Mouse (Mus musculus): ENCODE results near the gene Twistnb. TPM values are rescaled to one million over a fixed set of nuclear protein-coding genes. Genes with fewer than 3 reads are reported as not detected.

Twistnb gene
- 73.8 TPM for total RNA-seq (2023)

GRCm38 (mm10) chr12:33429387-33430160 is at the start of gene Twistnb:
TSS of gene Twistnb (plus strand) at chr12:33429635.

DNA sequence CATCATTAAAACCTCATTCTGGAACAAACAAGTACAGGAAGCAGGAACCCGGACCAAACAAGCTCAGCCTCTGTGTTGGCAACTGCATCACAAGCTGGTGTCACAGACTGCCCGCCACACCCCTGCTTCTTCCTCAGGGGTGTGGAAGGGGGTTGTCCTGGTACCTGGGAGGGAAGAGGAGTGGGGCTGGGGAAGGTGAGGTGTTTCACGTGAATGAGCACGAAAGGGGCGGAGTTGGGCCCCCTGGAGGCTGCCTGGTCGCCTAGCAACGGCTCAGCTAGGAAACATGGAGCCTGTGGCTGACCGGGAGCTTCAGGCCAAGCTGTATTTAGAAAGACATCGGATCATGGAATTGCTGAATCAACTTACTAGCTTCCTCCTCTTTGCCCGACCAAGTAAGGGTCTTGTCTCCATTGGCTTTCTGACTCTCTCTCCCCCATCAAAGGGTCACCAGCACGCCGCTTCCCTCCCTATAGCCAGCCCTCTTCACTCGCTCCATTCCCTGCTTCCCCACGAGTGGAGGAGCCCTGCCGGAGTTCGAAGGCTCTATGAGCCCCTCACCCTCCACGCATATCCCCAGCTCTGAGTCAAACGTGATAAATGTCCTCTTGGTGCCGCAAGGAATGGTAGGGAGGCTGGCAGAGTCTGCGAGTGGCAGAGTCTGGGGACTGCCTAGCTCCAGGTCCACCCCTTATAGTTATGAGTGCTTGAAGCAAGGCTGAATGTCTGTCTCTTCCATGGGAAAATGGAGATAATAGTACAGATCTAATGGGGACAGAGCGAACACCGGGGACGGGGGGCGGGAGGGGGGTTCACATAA is 34.4 kb upstream of the Twistnb start, which contains the start of gene Efcab10:
Efcab10 (plus strand) TSS at position 51 of the 820 bp plus-strand sequence.

Other genes with a start within 250 kb of the Twistnb start
- gene Efcab10, start 34.8 kb upstream of the Twistnb start, total RNA-seq (2023), result not detected

Measured in CD4-positive naive resting alpha-beta T cell, adult 57 days (primary cell).